Mouse (Mus musculus): ENCODE data around the gene Zswim2. TPM values are rescaled to one million over a fixed set of nuclear protein-coding genes. Genes with fewer than 3 reads are reported as not detected.
"Not testable (repeated sequence)": the region's sequence is repeated elsewhere in the genome, so short reads cannot be mapped to it uniquely, and the experiment has no call there.

The Zswim2 gene
- not detected in 2 replicates for polyA plus RNA-seq (2014; fragmentation: Nextera tagmentation; extraction: Ambion mirVana)

DNA sequence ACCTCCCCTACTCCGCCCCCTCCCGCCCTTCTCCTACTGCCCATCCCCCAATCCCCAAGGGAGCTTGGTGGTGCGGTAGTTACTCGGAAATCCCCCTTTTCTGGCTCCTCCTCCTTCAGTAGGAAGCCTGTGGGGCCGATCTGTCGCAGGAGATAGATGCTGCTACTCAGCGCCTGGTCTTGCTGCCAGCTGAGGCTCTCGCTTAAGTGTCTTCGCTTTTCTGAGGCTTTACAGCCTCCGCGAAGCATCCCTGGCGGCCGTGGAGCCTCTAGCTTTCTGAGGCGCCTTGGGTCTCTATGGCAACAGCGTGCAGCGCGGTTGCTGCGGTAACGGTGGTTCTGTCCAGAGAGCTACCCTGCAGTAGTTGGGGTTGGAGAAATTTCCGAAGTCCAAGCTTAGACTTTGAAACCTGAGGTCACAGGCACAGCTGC lies at the start of gene Zswim2:
TSS of gene Zswim2 (minus strand) at position 298 of the 431 bp plus-strand sequence.
- H3K4me1 ChIP-seq (replicated peaks; ENCODE audit: control insufficient read depth, insufficient read depth, low read length): no peaks in the 10 kb centered on the region
- 2% methylated on average over 20 of the region's 20 CpGs for WGBS
- H3K4me2 ChIP-seq (replicated peaks): peak within 1 kb of the TSS; percentile 51
- DNase-seq (ENCODE audit: low spot score) (peak; percentile 86), ATAC-seq (ENCODE audit: low FRiP score) (peak; percentile 97)
- H3K4me3 ChIP-seq (replicated peaks; ENCODE audit: low read length): peak within 1 kb of the TSS; percentile 24
- H3K27me3 ChIP-seq (ENCODE audit: control insufficient read depth, insufficient read depth, low read length): no peaks in the 10 kb centered on the region
- no peaks in the 10 kb centered on the region for H3K9me3 ChIP-seq (ENCODE audit: control insufficient read depth, low read length)
- H3K9ac ChIP-seq: peak within 1 kb of the TSS; percentile 37; the same call in 1 of the 2 replicates
- no peaks in the 10 kb centered on the region for H3K36me3 ChIP-seq (replicated peaks; ENCODE audit: control insufficient read depth, insufficient read depth)
- no peak within 1 kb of the TSS for H3K27ac ChIP-seq

DNA sequence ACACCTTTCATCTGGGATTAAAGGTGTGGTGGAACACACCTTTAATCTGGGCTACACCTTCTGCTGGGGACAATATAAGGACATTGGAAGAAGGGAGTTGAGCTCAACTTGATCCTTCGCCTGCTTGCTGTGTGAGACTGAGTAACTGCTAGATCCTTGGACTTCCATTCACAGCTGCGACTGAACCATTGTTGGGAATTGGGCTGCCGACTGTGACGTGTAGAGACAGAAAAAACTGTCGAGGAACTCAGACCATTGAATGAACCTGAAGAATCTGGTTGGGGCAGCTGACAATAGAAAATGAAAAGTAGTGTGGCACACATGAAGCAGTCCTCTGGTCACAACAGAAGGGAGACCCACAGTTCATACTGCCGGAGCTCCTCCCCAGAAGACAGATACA lies 49.2 kb upstream of the Zswim2 start, which contains the start of gene Gm13691:
TSS of gene Gm13691 (plus strand) at position 301 of the 400 bp plus-strand sequence.
- not testable (repeated sequence) for H3K36me3 ChIP-seq (replicated peaks; ENCODE audit: control insufficient read depth, insufficient read depth); H3K4me2 ChIP-seq (replicated peaks); H3K27ac ChIP-seq; H3K27me3 ChIP-seq (ENCODE audit: control insufficient read depth, insufficient read depth, low read length); H3K9ac ChIP-seq; DNase-seq (ENCODE audit: low spot score); ATAC-seq (ENCODE audit: low FRiP score); H3K9me3 ChIP-seq (ENCODE audit: control insufficient read depth, low read length); H3K4me1 ChIP-seq (replicated peaks; ENCODE audit: control insufficient read depth, insufficient read depth, low read length); H3K4me3 ChIP-seq (replicated peaks; ENCODE audit: low read length)
- no CpG with 5 or more reads among the region's 6 CpGs for WGBS

DNA sequence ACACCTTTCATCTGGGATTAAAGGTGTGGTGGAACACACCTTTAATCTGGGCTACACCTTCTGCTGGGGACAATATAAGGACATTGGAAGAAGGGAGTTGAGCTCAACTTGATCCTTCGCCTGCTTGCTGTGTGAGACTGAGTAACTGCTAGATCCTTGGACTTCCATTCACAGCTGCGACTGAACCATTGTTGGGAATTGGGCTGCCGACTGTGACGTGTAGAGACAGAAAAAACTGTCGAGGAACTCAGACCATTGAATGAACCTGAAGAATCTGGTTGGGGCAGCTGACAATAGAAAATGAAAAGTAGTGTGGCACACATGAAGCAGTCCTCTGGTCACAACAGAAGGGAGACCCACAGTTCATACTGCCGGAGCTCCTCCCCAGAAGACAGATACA lies 43.4 kb upstream of the Zswim2 start, which contains the start of gene Gm13697:
TSS of gene Gm13697 (plus strand) at position 301 of the 400 bp plus-strand sequence.
- H3K4me2 ChIP-seq (replicated peaks); H3K36me3 ChIP-seq (replicated peaks; ENCODE audit: control insufficient read depth, insufficient read depth); H3K9ac ChIP-seq: not testable (repeated sequence)

GRCm38 (mm10) chr2:83978633-83979032 lies 37.6 kb upstream of the Zswim2 start, which contains the start of gene Gm13694:
Gene Gm13694 (plus strand): TSS chr2:83978933.
- not testable (repeated sequence) for H3K4me3 ChIP-seq (replicated peaks; ENCODE audit: low read length); H3K4me1 ChIP-seq (replicated peaks; ENCODE audit: control insufficient read depth, insufficient read depth, low read length); H3K36me3 ChIP-seq (replicated peaks; ENCODE audit: control insufficient read depth, insufficient read depth); H3K9me3 ChIP-seq (ENCODE audit: control insufficient read depth, low read length); H3K9ac ChIP-seq; H3K27me3 ChIP-seq (ENCODE audit: control insufficient read depth, insufficient read depth, low read length); H3K27ac ChIP-seq; H3K4me2 ChIP-seq (replicated peaks); ATAC-seq (ENCODE audit: low FRiP score); DNase-seq (ENCODE audit: low spot score)
- WGBS: no CpG with 5 or more reads among the region's 6 CpGs

More for the DNA sequence above, 43.4 kb upstream of the Zswim2 start, which contains the start of gene Gm13697:
- WGBS: no CpG with 5 or more reads among the region's 6 CpGs
- ATAC-seq (ENCODE audit: low FRiP score); H3K27ac ChIP-seq; H3K4me1 ChIP-seq (replicated peaks; ENCODE audit: control insufficient read depth, insufficient read depth, low read length); H3K27me3 ChIP-seq (ENCODE audit: control insufficient read depth, insufficient read depth, low read length); H3K9me3 ChIP-seq (ENCODE audit: control insufficient read depth, low read length); H3K4me3 ChIP-seq (replicated peaks; ENCODE audit: low read length); DNase-seq (ENCODE audit: low spot score): not testable (repeated sequence)

- not testable (repeated sequence) for DNase-seq (ENCODE audit: low spot score); H3K4me3 ChIP-seq (replicated peaks; ENCODE audit: low read length); H3K4me1 ChIP-seq (replicated peaks; ENCODE audit: control insufficient read depth, insufficient read depth, low read length); H3K27ac ChIP-seq; ATAC-seq (ENCODE audit: low FRiP score); H3K4me2 ChIP-seq (replicated peaks); H3K9ac ChIP-seq; H3K27me3 ChIP-seq (ENCODE audit: control insufficient read depth, insufficient read depth, low read length); H3K9me3 ChIP-seq (ENCODE audit: control insufficient read depth, low read length); H3K36me3 ChIP-seq (replicated peaks; ENCODE audit: control insufficient read depth, insufficient read depth)
- WGBS: no CpG with 5 or more reads among the region's 6 CpGs
These were observed 31.8 kb upstream of the Zswim2 start, which contains the start of gene Gm13696 for GRCm38 (mm10) chr2:83972823-83973222. Gene Gm13696 (plus strand): TSS chr2:83973123.

- H3K9ac ChIP-seq; H3K27ac ChIP-seq; H3K27me3 ChIP-seq (ENCODE audit: control insufficient read depth, insufficient read depth, low read length); ATAC-seq (ENCODE audit: low FRiP score); H3K36me3 ChIP-seq (replicated peaks; ENCODE audit: control insufficient read depth, insufficient read depth); DNase-seq (ENCODE audit: low spot score); H3K4me1 ChIP-seq (replicated peaks; ENCODE audit: control insufficient read depth, insufficient read depth, low read length); H3K9me3 ChIP-seq (ENCODE audit: control insufficient read depth, low read length); H3K4me3 ChIP-seq (replicated peaks; ENCODE audit: low read length); H3K4me2 ChIP-seq (replicated peaks): not testable (repeated sequence)
- WGBS: no CpG with 5 or more reads among the region's 6 CpGs
These were observed 26.0 kb upstream of the Zswim2 start, which contains the start of gene Gm13695 for GRCm38 (mm10) chr2:83967013-83967412. Gene Gm13695 (plus strand): TSS chr2:83967313.

DNA sequence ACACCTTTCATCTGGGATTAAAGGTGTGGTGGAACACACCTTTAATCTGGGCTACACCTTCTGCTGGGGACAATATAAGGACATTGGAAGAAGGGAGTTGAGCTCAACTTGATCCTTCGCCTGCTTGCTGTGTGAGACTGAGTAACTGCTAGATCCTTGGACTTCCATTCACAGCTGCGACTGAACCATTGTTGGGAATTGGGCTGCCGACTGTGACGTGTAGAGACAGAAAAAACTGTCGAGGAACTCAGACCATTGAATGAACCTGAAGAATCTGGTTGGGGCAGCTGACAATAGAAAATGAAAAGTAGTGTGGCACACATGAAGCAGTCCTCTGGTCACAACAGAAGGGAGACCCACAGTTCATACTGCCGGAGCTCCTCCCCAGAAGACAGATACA lies 20.2 kb upstream of the Zswim2 start, which contains the start of gene Gm13693:
TSS of gene Gm13693 (plus strand) at position 301 of the 400 bp plus-strand sequence.
- H3K27me3 ChIP-seq (ENCODE audit: control insufficient read depth, insufficient read depth, low read length); H3K9me3 ChIP-seq (ENCODE audit: control insufficient read depth, low read length); H3K4me1 ChIP-seq (replicated peaks; ENCODE audit: control insufficient read depth, insufficient read depth, low read length); H3K36me3 ChIP-seq (replicated peaks; ENCODE audit: control insufficient read depth, insufficient read depth); H3K4me2 ChIP-seq (replicated peaks); H3K4me3 ChIP-seq (replicated peaks; ENCODE audit: low read length); DNase-seq (ENCODE audit: low spot score); H3K9ac ChIP-seq; H3K27ac ChIP-seq; ATAC-seq (ENCODE audit: low FRiP score): not testable (repeated sequence)
- no CpG with 5 or more reads among the region's 6 CpGs for WGBS

- not testable (repeated sequence) for DNase-seq (ENCODE audit: low spot score); H3K27ac ChIP-seq; H3K27me3 ChIP-seq (ENCODE audit: control insufficient read depth, insufficient read depth, low read length); H3K36me3 ChIP-seq (replicated peaks; ENCODE audit: control insufficient read depth, insufficient read depth); H3K4me1 ChIP-seq (replicated peaks; ENCODE audit: control insufficient read depth, insufficient read depth, low read length); H3K9ac ChIP-seq; H3K4me2 ChIP-seq (replicated peaks); ATAC-seq (ENCODE audit: low FRiP score); H3K9me3 ChIP-seq (ENCODE audit: control insufficient read depth, low read length); H3K4me3 ChIP-seq (replicated peaks; ENCODE audit: low read length)
- WGBS: no CpG with 5 or more reads among the region's 6 CpGs
These were observed 14.4 kb upstream of the Zswim2 start, which contains the start of gene Gm13698 for GRCm38 (mm10) chr2:83955393-83955792. Gene Gm13698 (plus strand): TSS chr2:83955693.

DNA sequence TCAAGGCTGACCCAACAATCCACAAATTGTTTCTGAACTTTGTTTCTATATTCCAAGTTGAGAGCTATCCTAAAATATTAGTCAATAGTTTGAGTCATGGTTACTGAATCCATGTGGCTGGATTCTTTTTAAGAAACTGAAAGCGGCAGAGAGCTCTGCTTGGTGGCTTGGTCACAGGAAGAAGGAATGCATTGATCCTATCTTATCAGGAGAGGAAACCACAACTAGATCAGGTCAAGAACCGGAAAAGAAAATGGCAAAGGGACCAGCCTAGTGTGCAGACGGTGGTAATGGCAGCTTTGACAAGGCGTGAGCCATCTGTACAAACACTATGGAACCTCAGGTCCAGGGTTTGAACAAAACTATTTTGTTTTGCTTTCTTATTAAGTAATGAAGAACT lies 764 bp upstream of the Zswim2 start:
- 75% methylated on average over 4 of the region's 4 CpGs for WGBS
- Histone ChIP-seq H3K9ac (no peak overlapping the region), H3K27me3 (ENCODE audit: control insufficient read depth, insufficient read depth, low read length) (no peaks in the 10 kb centered on the region), H3K4me1 (replicated peaks; ENCODE audit: control insufficient read depth, insufficient read depth, low read length) (no peaks in the 10 kb centered on the region), H3K4me3 (replicated peaks; ENCODE audit: low read length) (no peak overlapping the region), H3K9me3 (ENCODE audit: control insufficient read depth, low read length) (no peaks in the 10 kb centered on the region), H3K4me2 (replicated peaks) (no peak overlapping the region), H3K36me3 (replicated peaks; ENCODE audit: control insufficient read depth, insufficient read depth) (no peaks in the 10 kb centered on the region), H3K27ac (no peak overlapping the region)
- ATAC-seq (ENCODE audit: low FRiP score) (no peak), DNase-seq (ENCODE audit: low spot score) (no peak)

Data from hindbrain, embryonic 14.5 days (tissue).